Mouse (Mus musculus) stomach, postnatal 0 days (tissue): ENCODE measurements around the gene Fbxo10.

Experiments used
- CTCF ChIP-seq: IDR thresholded peaks from 2 replicates; pipeline ENCODE4 v1.5.1; 2016; ENCODE audit warnings: antibody characterized with exemption, low read depth, mild to moderate bottlenecking, moderate library complexity
- EP300 ChIP-seq: optimal IDR thresholded peaks from 2 replicates; pipeline ENCODE3; 2016; ENCODE audit warnings: antibody characterized with exemption

GRCm38 (mm10) chr4:45084895-45085290 lies 489 bp upstream of the Fbxo10 start:
- TF ChIP-seq CTCF (0 out of 2 replicates have a peak, but pooled peaks have one; percentile 21), EP300 (no peak)
